Mouse (Mus musculus) liver, embryonic 14.5 days (tissue): ENCODE data around the gene Net1.

Source experiments
- CTCF ChIP-seq: IDR thresholded peaks from 2 replicates; pipeline ENCODE4 v1.5.1; 2016; ENCODE audit warnings: antibody characterized with exemption, low read depth, control low read depth
- EP300 ChIP-seq: IDR thresholded peaks from 2 replicates; pipeline ENCODE4 v1.6.1; 2016; ENCODE audit warnings: antibody characterized with exemption, low read depth

- TF ChIP-seq CTCF, result no peak
- TF ChIP-seq EP300, result no peak
Observed at GRCm38 (mm10) chr13:3945249-3945648, 27.2 kb upstream of the Net1 start, which contains the start of gene Ucn3.
